Mouse (Mus musculus): ENCODE data around the gene Traf4.
A peak's percentile ranks its signal among the peaks of the same experiment; 100 is the strongest.
"Not testable (repeated sequence)": the region's sequence is repeated elsewhere in the genome, so short reads cannot be mapped to it uniquely, and the experiment has no call there.

Traf4 gene

GRCm38 (mm10) chr11:78189234-78190040, 24.0 kb upstream of the Traf4 start:
- DNase-seq (ENCODE audit: low read depth, low spot score) = peak; percentile 35
- H3K27me3 ChIP-seq (ENCODE audit: control insufficient read depth, insufficient read depth, low read length, poor library complexity, severe bottlenecking) = no peaks in the 10 kb centered on the region

DNA sequence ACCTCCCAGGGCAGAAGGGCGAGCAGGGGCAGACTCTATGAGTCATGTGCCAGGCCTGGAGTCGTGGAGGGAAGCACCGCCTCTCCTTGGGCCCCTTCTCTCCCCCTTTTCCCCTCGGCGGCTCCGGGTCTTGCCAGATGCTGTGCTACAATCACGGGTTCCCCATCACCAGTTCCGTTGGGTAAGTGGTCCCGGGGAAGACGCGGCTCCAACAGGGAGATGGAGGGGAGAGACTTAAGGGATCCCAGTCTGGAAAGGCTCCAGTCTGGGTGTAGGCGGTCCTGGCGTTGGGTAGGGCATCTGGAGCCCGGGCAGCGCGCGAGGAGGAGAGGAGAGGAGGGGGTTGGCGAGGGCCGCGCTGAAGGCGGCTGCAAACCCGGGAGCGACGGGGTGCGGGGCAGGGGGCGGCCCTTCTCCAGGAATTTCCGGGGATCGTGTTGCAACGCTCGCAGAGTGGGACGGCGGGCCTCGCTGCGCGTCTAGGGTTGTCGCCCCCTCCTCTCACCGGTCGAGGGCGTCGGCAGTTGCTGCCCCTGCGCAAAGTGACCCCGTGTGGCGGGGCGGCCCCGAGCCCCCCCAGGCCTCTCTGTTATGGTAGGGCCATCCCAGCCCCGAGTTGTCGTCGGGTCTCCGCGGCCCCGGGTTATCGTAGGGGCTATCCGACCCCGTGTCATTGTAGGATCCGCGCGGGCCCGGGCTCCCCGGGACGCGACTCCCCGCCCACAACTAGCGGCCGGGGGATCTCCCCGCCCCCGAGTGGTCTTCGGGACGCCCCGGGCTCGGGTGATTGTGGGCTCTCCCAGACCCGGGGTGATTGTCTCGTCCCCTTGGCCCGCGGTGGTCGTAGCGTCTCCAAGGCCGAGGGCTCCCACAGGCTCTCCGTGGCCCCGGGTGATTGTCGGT, 23.2 kb upstream of the Traf4 start, which contains the start of gene Rab34:
Rab34 (plus strand) TSS at position 100 of the 903 bp plus-strand sequence.
- Histone ChIP-seq H3K27me3 (ENCODE audit: control insufficient read depth, insufficient read depth, low read length, poor library complexity, severe bottlenecking) (no peaks in the 10 kb centered on the region), H3K36me3 (ENCODE audit: control insufficient read depth, insufficient read depth, low read length, poor library complexity, severe bottlenecking) (no peaks in the 10 kb centered on the region)
- DNase-seq (ENCODE audit: low read depth, low spot score) = no peak

More at GRCm38 (mm10) chr11:78189234-78190040, 24.0 kb upstream of the Traf4 start:
- H3K36me3 ChIP-seq (ENCODE audit: control insufficient read depth, insufficient read depth, low read length, poor library complexity, severe bottlenecking) = no peaks in the 10 kb centered on the region

- DNase-seq (ENCODE audit: low read depth, low spot score); H3K27me3 ChIP-seq (ENCODE audit: control insufficient read depth, insufficient read depth, low read length, poor library complexity, severe bottlenecking); H3K36me3 ChIP-seq (ENCODE audit: control insufficient read depth, insufficient read depth, low read length, poor library complexity, severe bottlenecking): not testable (repeated sequence)
Measured at GRCm38 (mm10) chr11:78184702-78185101, 19.3 kb upstream of the Traf4 start.

DNA sequence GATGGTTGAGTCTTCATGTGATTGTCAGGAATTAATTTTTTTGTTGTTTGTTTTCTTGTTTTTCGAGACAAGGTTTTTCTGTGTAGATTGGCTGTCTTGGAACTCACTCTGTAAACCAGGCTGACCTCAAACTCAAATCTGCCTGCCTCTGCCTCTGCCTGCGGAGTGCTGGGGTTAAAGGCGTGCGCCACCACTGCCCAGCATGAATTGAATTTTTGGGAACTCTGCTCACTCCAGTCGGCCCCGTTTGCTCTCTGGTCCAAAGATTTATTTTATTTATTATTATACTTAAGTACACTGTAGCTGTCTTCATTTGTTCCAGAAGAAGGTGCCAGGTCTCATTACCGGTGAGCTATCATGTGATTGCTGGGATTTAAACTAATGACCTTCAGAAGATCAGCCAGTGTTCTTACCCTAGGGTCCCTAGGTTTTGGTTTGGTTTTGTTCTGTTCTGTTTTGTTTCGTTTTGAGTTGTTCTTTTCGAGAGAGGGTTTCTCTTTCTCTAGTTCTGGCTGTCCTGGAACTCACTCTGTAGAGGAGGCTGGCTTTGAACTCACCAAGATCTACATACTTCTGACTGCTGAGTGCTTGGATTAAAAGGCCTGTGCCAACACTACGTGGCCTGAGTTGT, 18.6 kb upstream of the Traf4 start:
- Histone ChIP-seq H3K27me3 (ENCODE audit: control insufficient read depth, insufficient read depth, low read length, poor library complexity, severe bottlenecking) (no peaks in the 10 kb centered on the region), H3K36me3 (ENCODE audit: control insufficient read depth, insufficient read depth, low read length, poor library complexity, severe bottlenecking) (peaks cover 8% of the 10 kb centered on the region)
- DNase-seq (ENCODE audit: low read depth, low spot score) = no peak

DNA sequence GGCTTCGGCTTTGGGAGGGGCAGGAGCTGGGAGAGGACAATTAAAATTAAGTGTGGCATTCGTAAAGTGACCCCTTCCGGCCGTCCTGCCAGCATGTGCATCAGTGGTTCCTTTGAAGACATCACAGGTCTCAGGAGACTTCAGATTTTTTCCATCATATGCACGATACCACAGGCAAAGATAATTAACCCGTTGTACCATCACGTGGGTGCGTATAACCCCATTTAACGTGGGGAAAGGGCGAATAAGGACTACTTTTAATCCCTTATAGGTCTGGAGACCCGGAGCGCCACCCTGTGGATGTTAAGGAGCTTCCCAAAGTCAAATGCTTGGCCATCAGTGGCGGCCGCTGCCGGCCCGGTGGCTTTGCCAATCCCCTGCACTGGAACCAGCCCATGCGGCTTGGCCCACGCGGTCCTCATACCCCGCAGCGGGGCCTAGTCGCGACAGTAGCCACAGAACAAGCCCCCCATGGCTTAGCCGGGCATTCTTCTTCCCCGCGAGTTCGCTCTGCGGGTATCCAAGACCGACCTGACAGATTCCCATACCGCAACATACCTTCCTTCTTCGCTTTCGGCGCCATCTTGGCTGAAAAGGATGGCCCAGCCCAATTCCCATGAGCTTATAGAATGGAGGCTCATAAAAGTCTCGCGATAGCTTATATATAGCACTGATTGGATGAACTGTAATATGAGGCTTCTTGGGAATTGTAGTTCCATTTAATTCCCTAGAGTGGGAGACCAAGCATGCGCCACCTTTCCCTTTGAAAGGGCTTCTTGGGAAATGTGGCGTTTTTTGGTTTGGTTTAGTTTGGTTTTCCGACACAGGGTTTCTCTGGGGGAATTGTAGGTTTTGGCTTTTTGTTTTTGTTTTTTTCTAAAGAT, 17.8 kb upstream of the Traf4 start, which contains the start of gene Rpl23a:
Rpl23a (minus strand) TSS at position 624 of the 884 bp plus-strand sequence.
- peak; percentile 92 for DNase-seq (ENCODE audit: low read depth, low spot score)
- Histone ChIP-seq H3K27me3 (ENCODE audit: control insufficient read depth, insufficient read depth, low read length, poor library complexity, severe bottlenecking) (no peaks in the 10 kb centered on the region), H3K36me3 (ENCODE audit: control insufficient read depth, insufficient read depth, low read length, poor library complexity, severe bottlenecking) (peaks cover 8% of the 10 kb centered on the region)

GRCm38 (mm10) chr11:78182450-78182849, 17.1 kb upstream of the Traf4 start:
- H3K36me3 ChIP-seq (ENCODE audit: control insufficient read depth, insufficient read depth, low read length, poor library complexity, severe bottlenecking) = peaks cover 8% of the 10 kb centered on the region
- no peak for DNase-seq (ENCODE audit: low read depth, low spot score)
- H3K27me3 ChIP-seq (ENCODE audit: control insufficient read depth, insufficient read depth, low read length, poor library complexity, severe bottlenecking) = no peaks in the 10 kb centered on the region

DNA sequence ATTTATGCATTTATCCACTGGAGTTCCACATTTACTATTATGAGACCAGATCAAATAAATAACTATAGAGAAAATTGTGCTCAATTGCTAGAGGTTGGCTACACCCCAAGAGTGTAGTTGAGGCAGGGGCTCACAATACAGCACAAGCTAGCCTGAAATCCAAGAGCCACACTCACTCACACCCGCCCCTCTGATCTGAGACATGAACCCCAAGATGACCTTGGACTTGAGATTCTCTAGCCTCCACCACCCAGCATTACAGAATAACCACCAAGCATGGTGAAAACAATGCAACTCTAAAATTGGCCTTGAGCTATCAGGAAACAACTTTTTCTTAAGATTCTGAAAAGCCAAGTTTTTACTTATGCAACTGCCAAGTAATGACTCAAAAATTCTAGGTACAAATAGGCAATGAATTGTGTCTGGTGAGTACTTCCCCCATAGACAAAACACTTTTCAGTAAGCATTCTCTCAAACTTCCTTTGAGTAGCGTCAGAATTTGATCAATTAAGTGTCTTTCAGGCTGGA, 16.5 kb upstream of the Traf4 start:
- DNase-seq (ENCODE audit: low read depth, low spot score) = no peak
- Histone ChIP-seq H3K27me3 (ENCODE audit: control insufficient read depth, insufficient read depth, low read length, poor library complexity, severe bottlenecking) (no peaks in the 10 kb centered on the region), H3K36me3 (ENCODE audit: control insufficient read depth, insufficient read depth, low read length, poor library complexity, severe bottlenecking) (peaks cover 8% of the 10 kb centered on the region)

GRCm38 (mm10) chr11:78180081-78180761, 14.8 kb upstream of the Traf4 start:
- Histone ChIP-seq H3K27me3 (ENCODE audit: control insufficient read depth, insufficient read depth, low read length, poor library complexity, severe bottlenecking) (no peaks in the 10 kb centered on the region), H3K36me3 (ENCODE audit: control insufficient read depth, insufficient read depth, low read length, poor library complexity, severe bottlenecking) (peaks cover 8% of the 10 kb centered on the region)
- no peak for DNase-seq (ENCODE audit: low read depth, low spot score)

DNA sequence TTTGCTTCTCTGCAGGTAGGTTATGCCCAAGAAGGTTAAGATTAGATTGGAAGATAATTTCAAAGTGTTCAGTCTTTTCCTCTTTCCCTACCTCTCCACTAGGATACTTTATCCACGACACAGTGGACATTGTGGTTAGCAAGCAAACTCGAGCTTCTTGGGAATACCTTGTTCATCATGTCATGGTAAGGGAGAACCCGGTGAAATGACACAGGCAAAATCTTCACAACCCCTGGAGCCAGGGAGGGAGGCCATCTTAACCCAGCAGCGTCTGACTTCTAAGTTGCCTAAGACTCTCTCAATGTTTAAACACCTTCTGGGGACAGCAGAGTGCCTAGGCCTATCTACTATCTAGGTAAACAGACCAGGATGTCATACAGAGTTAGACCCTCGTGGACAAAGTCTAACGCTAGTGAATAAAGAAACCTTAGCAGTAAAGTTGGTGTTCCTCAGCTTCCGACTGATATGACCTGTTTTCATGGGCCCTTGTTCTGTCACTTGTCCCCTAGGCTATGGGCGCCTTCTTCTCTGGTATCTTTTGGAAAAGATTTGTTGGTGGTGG, 14.1 kb upstream of the Traf4 start:
- no peak for DNase-seq (ENCODE audit: low read depth, low spot score)
- Histone ChIP-seq H3K27me3 (ENCODE audit: control insufficient read depth, insufficient read depth, low read length, poor library complexity, severe bottlenecking) (no peaks in the 10 kb centered on the region), H3K36me3 (ENCODE audit: control insufficient read depth, insufficient read depth, low read length, poor library complexity, severe bottlenecking) (peaks cover 8% of the 10 kb centered on the region)

DNA sequence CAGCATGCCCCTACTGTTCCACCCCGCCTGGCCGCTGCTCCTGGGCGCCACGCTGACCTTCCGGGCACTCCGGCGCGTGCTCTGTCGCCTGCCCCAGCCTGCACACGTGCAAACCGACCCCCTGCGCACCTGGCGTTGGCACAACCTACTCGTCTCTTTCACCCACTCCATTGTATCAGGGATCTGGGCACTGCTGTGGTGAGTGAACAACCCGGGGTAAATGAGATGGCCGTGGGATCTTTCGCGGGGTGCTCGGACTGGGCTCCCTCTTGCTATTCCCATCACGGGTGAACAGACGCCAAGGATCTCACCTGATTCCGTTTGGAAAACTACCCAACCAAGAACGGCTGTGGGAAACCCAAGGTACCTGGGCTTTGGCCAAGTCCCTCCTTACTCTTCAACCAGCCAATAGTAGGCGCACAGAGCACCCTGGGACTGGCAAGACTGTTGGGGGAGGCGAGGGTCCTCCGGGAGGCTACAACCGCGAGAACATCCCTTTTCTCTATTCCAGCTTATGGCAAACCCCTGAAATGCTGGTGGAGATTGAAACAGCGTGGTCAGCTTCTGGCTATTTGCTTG, 13.6 kb upstream of the Traf4 start:
- Histone ChIP-seq H3K36me3 (ENCODE audit: control insufficient read depth, insufficient read depth, low read length, poor library complexity, severe bottlenecking) (peaks cover 8% of the 10 kb centered on the region), H3K27me3 (ENCODE audit: control insufficient read depth, insufficient read depth, low read length, poor library complexity, severe bottlenecking) (no peaks in the 10 kb centered on the region)
- DNase-seq (ENCODE audit: low read depth, low spot score) = peak; percentile 23

DNA sequence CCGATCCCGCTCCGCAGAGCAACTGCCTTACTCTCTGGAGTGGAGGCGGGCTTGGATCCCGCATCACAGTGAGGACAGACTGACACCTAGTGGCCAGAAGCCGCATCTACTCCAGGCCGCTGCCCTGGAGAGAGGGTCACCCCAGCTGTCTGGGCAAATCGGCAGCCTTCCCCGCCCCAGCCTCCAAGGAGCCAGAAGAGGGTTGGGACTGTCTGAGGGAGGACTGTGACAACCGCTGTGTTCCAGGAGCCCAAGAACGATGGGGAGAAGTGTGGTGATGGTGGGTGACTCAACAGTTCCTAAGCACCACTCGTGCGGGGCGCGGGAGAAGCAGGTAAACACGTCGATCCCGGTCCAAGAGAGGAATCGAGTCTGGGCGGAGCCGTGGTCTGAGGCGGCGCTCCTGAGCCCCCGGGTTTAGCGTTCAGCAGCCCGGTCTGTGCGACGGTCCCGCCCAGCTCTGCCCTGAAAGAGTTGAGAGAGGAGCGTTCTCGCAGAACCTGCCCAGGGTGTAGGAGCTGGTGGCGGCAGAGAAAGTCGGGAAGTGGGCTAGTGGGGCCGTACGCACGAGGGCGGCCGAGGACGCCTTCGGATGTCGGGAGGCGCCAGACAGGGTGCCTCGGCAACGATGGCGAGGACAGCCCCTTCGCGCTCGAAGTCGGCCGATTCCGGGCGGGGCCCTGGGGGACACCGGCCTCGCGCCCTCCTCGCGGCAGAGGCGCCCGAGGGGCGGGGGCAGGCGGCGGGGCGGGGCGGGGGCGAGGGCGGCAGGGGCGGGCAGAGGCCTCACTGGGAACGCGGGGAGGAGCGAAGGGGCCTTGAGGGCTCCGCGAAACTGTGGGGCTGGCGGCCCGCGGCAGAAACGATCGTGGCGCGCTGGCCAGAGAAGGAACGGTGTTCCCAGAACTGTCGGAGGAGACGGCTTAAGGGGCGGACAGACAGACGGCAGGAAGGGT, 12.8 kb upstream of the Traf4 start:
- Histone ChIP-seq H3K36me3 (ENCODE audit: control insufficient read depth, insufficient read depth, low read length, poor library complexity, severe bottlenecking) (peaks cover 8% of the 10 kb centered on the region), H3K27me3 (ENCODE audit: control insufficient read depth, insufficient read depth, low read length, poor library complexity, severe bottlenecking) (no peaks in the 10 kb centered on the region)
- peak; percentile 93 for DNase-seq (ENCODE audit: low read depth, low spot score)

- H3K27me3 ChIP-seq (ENCODE audit: control insufficient read depth, insufficient read depth, low read length, poor library complexity, severe bottlenecking) = no peaks in the 10 kb centered on the region
- DNase-seq (ENCODE audit: low read depth, low spot score) = peak; percentile 53
Measured at GRCm38 (mm10) chr11:78177437-78177836, 12.0 kb upstream of the Traf4 start.

More at GRCm38 (mm10) chr11:78177437-78177836, 12.0 kb upstream of the Traf4 start:
- peaks cover 8% of the 10 kb centered on the region for H3K36me3 ChIP-seq (ENCODE audit: control insufficient read depth, insufficient read depth, low read length, poor library complexity, severe bottlenecking)
